Mouse (Mus musculus) testis, adult 2 months (tissue): ENCODE results near the gene Clec4a4.

Experiments
- CTCF ChIP-seq: fragments of 200-500 bp; IDR thresholded peaks from 2 replicates; pipeline ENCODE4 v1.5.1; 2012; ENCODE audit warnings: low read depth, mild to moderate bottlenecking, inconsistent platforms, low read length, moderate library complexity; ENCODE audit not compliant: control insufficient read depth, insufficient read depth, insufficient replicate concordance
- POLR2A ChIP-seq: fragments of 200-500 bp; IDR thresholded peaks from 2 replicates; pipeline ENCODE4 v1.6.1; 2012; ENCODE audit warnings: low read depth, mild to moderate bottlenecking, inconsistent platforms, low read length, moderate library complexity; ENCODE audit not compliant: control insufficient read depth

- no peak for TF ChIP-seq CTCF
- TF ChIP-seq POLR2A: no peak
Observed at GRCm38 (mm10) chr6:122989876-122990437, at the start of gene Clec4a4.
